Mouse (Mus musculus) kidney, postnatal 4 days (tissue): ENCODE measurements around the gene Kcnk12.

Experiments used
- DNase-seq, 2 experiments: peaks; one replicate each; pipeline ENCODE4 v3.0.0; 2021; ENCODE audit warnings: mixed read lengths in 2 of 2

The Kcnk12 gene

GRCm38 (mm10) chr17:87698996-87699765 is 98.6 kb downstream of the Kcnk12 start:
- no peak for DNase-seq

GRCm38 (mm10) chr17:87696814-87697213 is 101.0 kb downstream of the Kcnk12 start:
- no peak for DNase-seq

- DNase-seq = no peak
These were observed 101.8 kb downstream of the Kcnk12 start for GRCm38 (mm10) chr17:87695874-87696465.
